Mouse (Mus musculus) liver, embryonic 14.5 days (tissue): Measurements from ENCODE around the gene Rhbdl3.

Experiments
- CTCF ChIP-seq: IDR thresholded peaks from 2 replicates; pipeline ENCODE4 v1.5.1; 2016; ENCODE audit warnings: antibody characterized with exemption, low read depth, control low read depth
- EP300 ChIP-seq: IDR thresholded peaks from 2 replicates; pipeline ENCODE4 v1.6.1; 2016; ENCODE audit warnings: antibody characterized with exemption, low read depth

DNA sequence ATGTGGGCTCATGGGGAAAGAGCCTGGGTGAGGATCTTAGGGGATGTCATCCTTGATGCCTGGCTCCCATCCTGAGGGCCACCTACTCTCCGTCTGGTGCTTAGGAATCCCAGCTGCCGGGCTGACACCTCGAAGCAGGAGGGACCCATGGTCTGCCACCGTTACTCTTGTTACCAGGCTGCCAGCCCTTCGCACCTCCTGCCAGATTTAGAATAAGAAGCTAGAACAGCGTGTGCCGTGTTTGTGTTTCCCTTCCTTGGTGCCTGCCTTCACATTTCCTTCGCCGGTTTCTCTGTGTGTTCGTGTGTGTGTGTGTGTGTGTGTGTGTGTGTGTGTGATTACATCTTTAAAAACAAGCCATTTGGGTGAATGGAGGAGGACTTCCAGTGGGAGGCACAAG, 4.1 kb downstream of the Rhbdl3 start:
- TF ChIP-seq CTCF: no peak
- no peak for TF ChIP-seq EP300
